Mouse (Mus musculus): ENCODE results near the gene Cited1. TPM values are rescaled to one million over a fixed set of nuclear protein-coding genes. Genes with fewer than 3 reads are reported as not detected.
"Not testable (repeated sequence)": the region's sequence is repeated elsewhere in the genome, so short reads cannot be mapped to it uniquely, and the experiment has no call there.

Cited1 gene
- polyA plus RNA-seq, 1 experiment from 2014 or later: 15.0 TPM

DNA sequence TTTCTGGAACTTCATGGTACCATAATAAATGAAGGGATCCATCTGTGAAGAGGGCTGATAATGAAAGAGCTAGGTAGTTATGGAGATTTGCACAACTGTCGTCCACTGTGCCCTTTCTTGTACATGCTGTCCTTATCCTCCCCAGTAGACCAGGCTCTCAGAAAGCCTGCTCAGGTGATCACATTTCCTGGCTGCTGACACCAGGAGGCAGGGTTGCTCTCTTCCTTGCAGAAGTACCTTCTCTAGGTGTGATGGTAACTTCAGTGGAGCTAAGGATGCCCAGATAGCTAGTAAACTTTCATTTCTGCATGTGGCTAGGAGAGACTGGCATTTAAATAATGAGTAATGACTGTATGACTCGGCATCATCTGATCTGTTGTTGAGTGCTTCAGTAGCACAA is 7.6 kb downstream of the Cited1 start:
- ATAC-seq (ENCODE audit: low FRiP score) (no peak), DNase-seq (ENCODE audit: low spot score) (no peak)
- Histone ChIP-seq H3K27me3 (ENCODE audit: control insufficient read depth, insufficient read depth, low read length) (peaks cover 10% of the 10 kb centered on the region; the same call in 1 of the 2 replicates), H3K36me3 (ENCODE audit: control insufficient read depth, insufficient read depth, low read length) (no peaks in the 10 kb centered on the region), H3K27ac (ENCODE audit: low read depth, low read length) (no peak overlapping the region), H3K9me3 (ENCODE audit: control insufficient read depth, low read length) (no peaks in the 10 kb centered on the region), H3K4me3 (ENCODE audit: low read depth, low read length) (no peak overlapping the region), H3K4me2 (replicated peaks; ENCODE audit: low read depth, low read length) (no peak overlapping the region), H3K9ac (ENCODE audit: low read depth, low read length) (no peak overlapping the region), H3K4me1 (replicated peaks; ENCODE audit: control insufficient read depth, insufficient read depth, low read length) (no peaks in the 10 kb centered on the region)
- WGBS: 70% methylated on average over 2 of the region's 2 CpGs

DNA sequence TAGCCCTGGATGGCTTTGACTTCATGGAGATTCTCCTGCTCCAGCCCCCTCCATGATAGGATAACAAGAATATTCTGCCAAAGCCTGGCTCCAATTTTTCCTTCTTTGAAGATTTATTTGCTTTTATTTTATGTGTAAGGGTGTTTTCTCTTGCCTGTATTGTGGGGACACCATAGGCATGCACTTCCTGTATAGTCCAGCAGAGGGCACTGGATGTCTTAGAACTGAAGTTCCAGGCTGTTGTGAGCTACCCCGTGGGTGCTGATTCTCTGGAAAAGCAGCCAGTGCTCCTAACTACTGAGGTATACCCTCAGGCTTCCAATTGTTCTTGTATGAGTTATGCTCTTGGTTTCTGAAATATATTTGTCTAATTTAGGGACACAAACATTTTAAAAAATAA is 32.9 kb downstream of the Cited1 start:
- Histone ChIP-seq H3K4me2 (replicated peaks; ENCODE audit: low read depth, low read length) (no peak overlapping the region), H3K36me3 (ENCODE audit: control insufficient read depth, insufficient read depth, low read length) (no peaks in the 10 kb centered on the region), H3K27ac (ENCODE audit: low read depth, low read length) (no peak overlapping the region), H3K27me3 (ENCODE audit: control insufficient read depth, insufficient read depth, low read length) (no peaks in the 10 kb centered on the region), H3K4me1 (replicated peaks; ENCODE audit: control insufficient read depth, insufficient read depth, low read length) (no peaks in the 10 kb centered on the region), H3K9ac (ENCODE audit: low read depth, low read length) (no peak overlapping the region), H3K4me3 (ENCODE audit: low read depth, low read length) (no peak overlapping the region), H3K9me3 (ENCODE audit: control insufficient read depth, low read length) (no peaks in the 10 kb centered on the region)
- peak; percentile 54 for DNase-seq (ENCODE audit: low spot score)
- no peak for ATAC-seq (ENCODE audit: low FRiP score)
- WGBS: 0% methylated on average over 1 of the region's 1 CpGs

DNA sequence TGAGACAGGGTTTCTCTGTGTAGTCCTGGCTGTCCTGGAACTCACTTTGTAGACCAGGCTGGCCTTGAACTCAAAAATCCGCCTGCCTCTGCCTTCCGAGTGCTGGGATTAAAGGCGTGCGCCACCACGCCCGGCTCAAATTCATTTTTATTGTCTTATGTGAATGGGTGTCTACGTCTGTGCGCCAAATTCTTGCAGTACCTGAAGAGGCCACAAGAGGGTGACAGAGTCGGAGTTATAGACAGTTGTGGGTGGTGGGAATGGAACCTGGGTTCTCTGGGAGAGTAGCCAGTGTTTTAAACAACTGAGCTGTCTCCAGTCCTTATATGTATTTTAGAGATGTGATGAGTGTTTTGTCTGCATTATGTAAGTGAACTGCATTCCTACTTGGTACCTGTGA is 36.6 kb downstream of the Cited1 start:
- not testable (repeated sequence) for H3K4me2 ChIP-seq (replicated peaks; ENCODE audit: low read depth, low read length); H3K36me3 ChIP-seq (ENCODE audit: control insufficient read depth, insufficient read depth, low read length); ATAC-seq (ENCODE audit: low FRiP score); H3K27ac ChIP-seq (ENCODE audit: low read depth, low read length); H3K9me3 ChIP-seq (ENCODE audit: control insufficient read depth, low read length); H3K27me3 ChIP-seq (ENCODE audit: control insufficient read depth, insufficient read depth, low read length); H3K4me3 ChIP-seq (ENCODE audit: low read depth, low read length); H3K4me1 ChIP-seq (replicated peaks; ENCODE audit: control insufficient read depth, insufficient read depth, low read length); H3K9ac ChIP-seq (ENCODE audit: low read depth, low read length)
- peak; percentile 52 for DNase-seq (ENCODE audit: low spot score)
- WGBS: 36% methylated on average over 9 of the region's 9 CpGs

Other genes with a start within 250 kb of the Cited1 start
- gene Rtl5, start 180.9 kb downstream of the Cited1 start, polyA plus RNA-seq (2014; fragmentation: Nextera tagmentation; extraction: Ambion mirVana): 3.7 and 4.0 TPM in 2 replicates
- gene Pin4, start 132.7 kb downstream of the Cited1 start, polyA plus RNA-seq (2014; fragmentation: Nextera tagmentation; extraction: Ambion mirVana): 70.7 and 81.7 TPM in 2 replicates
- gene Ercc6l, start 95.1 kb downstream of the Cited1 start, polyA plus RNA-seq (2014; fragmentation: Nextera tagmentation; extraction: Ambion mirVana): 16.1 and 18.8 TPM in 2 replicates
- gene Rps4x, start 62.8 kb downstream of the Cited1 start, polyA plus RNA-seq (2014; fragmentation: Nextera tagmentation; extraction: Ambion mirVana): 644 and 684 TPM in 2 replicates